Mouse (Mus musculus): ENCODE measurements at regions not wholly inside any gene's neighbourhood (a gene's known extent, or its start where the extent isn't known, plus 50 kb on each side); places are given as distances from the start of the nearest gene placed in this dataset.

DNA sequence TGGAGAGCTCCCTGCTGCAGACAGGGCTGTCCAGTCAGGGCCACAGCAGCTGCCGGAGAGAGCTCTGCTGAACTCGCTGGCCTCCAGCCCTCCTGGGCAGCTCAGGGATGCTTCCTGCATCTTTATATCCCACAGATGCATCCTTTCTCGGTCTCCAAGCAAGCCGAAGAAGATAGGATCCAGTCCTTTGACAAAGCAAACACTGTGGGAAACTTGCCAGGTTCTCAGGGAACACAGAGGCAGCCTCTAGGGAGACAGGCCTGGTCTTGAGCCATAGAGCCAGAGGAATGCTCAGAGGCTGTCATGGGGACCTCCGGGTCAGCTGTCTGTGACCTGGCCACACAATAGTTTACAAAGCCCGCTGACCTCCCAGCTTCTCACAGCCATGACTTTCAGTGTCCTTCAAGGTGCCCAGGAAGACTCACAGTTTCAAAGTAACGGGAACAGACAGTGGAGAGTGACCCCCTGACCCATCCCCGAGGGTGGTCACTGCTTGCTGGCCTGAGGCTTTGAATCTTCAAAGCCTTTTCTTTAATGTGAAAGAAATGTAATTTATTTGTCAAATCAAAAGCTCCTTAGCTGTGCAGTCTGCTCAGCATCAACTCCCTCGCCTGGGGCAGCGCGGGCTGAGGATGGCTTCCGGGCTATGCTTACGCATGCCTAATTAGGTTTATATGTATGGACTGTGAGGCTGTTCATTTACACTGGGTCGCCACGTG lies 157.8 kb upstream of the Lrfn2 start:
- no peaks in the 10 kb centered on the region for H3K36me3 ChIP-seq (ENCODE audit: insufficient read depth, low read length)
- no peak overlapping the region for H3K27ac ChIP-seq (ENCODE audit: low read length)
- ATAC-seq (ENCODE audit: low FRiP score, low TSS enrichment), result peak; percentile 43
- no peaks in the 10 kb centered on the region for H3K9me3 ChIP-seq (ENCODE audit: low read length)
- WGBS, result 45% methylated on average over 15 of the region's 15 CpGs
- H3K4me2 ChIP-seq (replicated peaks; ENCODE audit: low read depth, low read length), result no peak overlapping the region
- no peaks in the 10 kb centered on the region for H3K27me3 ChIP-seq (ENCODE audit: insufficient read depth, low read length)
- peaks cover 4% of the 10 kb centered on the region; the same call in 1 of the 2 replicates for H3K4me1 ChIP-seq (ENCODE audit: insufficient read depth, low read length)
- no peak overlapping the region for H3K4me3 ChIP-seq (ENCODE audit: low read length)
- H3K9ac ChIP-seq (replicated peaks; ENCODE audit: low read length), result no peak overlapping the region

DNA sequence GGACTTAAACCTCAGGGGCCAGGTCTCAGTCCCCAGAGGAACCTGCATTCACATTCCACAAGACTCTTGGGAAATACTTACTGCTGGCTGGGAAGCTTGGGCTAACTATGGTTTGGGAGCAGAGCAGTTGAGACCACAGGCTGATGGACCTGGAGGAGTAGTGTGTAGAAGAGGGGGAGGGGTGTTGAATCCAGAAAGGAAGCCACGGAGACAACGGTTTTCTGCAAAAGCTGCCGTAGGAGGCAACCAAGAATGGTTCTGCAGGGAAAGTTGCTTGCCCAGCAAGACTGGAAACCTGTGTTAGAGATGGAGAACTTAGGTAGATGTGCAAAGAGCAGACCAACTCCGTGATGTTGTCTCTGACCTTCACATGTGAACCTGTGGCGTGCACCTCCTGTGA lies 156.7 kb upstream of the Lrfn2 start:
- Histone ChIP-seq H3K9me3 (ENCODE audit: low read length) (no peaks in the 10 kb centered on the region), H3K4me1 (ENCODE audit: insufficient read depth, low read length) (peaks cover 4% of the 10 kb centered on the region; the same call in 1 of the 2 replicates), H3K36me3 (ENCODE audit: insufficient read depth, low read length) (no peaks in the 10 kb centered on the region), H3K9ac (replicated peaks; ENCODE audit: low read length) (no peak overlapping the region), H3K27me3 (ENCODE audit: insufficient read depth, low read length) (no peaks in the 10 kb centered on the region), H3K4me3 (ENCODE audit: low read length) (no peak overlapping the region), H3K4me2 (replicated peaks; ENCODE audit: low read depth, low read length) (no peak overlapping the region), H3K27ac (ENCODE audit: low read length) (no peak overlapping the region)
- no peak for ATAC-seq (ENCODE audit: low FRiP score, low TSS enrichment)
- WGBS, result 68% methylated on average over 5 of the region's 5 CpGs

DNA sequence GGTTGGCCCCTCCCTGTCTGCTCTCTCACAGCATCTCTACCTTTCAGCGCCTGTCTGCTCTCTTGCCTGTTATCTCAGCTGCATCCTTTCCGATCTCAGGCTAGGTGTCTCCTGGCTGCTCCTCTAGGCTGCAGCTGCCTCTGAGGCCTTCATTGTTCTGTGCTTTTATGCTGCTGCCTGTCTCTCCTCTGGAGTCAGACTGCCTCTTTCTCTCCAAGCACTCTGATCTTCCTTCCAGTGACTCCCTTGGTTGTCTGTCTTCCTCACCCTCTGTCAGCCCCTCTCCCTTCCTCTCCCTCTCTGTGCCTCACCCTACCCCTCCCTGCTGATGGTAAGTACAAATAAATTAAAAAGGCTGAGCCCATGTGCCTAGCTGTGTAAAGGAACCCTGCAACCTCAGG lies 155.7 kb upstream of the Lrfn2 start:
- no peak for ATAC-seq (ENCODE audit: low FRiP score, low TSS enrichment)
- Histone ChIP-seq H3K27me3 (ENCODE audit: insufficient read depth, low read length) (no peaks in the 10 kb centered on the region), H3K36me3 (ENCODE audit: insufficient read depth, low read length) (no peaks in the 10 kb centered on the region), H3K9ac (replicated peaks; ENCODE audit: low read length) (no peak overlapping the region), H3K27ac (ENCODE audit: low read length) (no peak overlapping the region), H3K9me3 (ENCODE audit: low read length) (no peaks in the 10 kb centered on the region), H3K4me1 (ENCODE audit: insufficient read depth, low read length) (peaks cover 4% of the 10 kb centered on the region; the same call in 1 of the 2 replicates), H3K4me2 (replicated peaks; ENCODE audit: low read depth, low read length) (no peak overlapping the region), H3K4me3 (ENCODE audit: low read length) (no peak overlapping the region)
- whole genome bisulfite sequencing, result 26% methylated on average over 2 of the region's 2 CpGs

DNA sequence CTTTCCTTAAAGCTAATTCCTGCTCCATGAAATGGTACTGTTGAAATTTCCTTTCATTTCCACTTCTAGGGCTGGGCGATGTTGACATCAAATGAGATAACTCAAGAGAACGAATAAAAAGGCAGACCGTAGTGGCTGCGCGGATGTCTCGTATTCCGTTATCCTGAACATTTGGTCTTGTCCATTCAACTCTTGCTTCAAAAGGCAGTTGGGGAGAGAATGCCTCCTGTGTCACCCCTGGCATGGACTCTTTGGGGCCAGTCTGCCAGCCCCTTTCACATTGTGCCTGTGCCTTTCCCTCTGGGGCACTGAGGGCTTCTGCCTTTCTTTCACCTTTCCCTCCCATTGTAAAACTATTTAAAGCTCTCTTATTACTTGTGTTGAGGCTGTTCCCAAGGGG lies 152.0 kb upstream of the Lrfn2 start:
- H3K4me2 ChIP-seq (replicated peaks; ENCODE audit: low read depth, low read length), result no peak overlapping the region
- no peak overlapping the region for H3K9ac ChIP-seq (replicated peaks; ENCODE audit: low read length)
- no peaks in the 10 kb centered on the region for H3K27me3 ChIP-seq (ENCODE audit: insufficient read depth, low read length)
- H3K27ac ChIP-seq (ENCODE audit: low read length), result no peak overlapping the region
- H3K36me3 ChIP-seq (ENCODE audit: insufficient read depth, low read length), result no peaks in the 10 kb centered on the region
- no peaks in the 10 kb centered on the region for H3K9me3 ChIP-seq (ENCODE audit: low read length)
- no peaks in the 10 kb centered on the region for H3K4me1 ChIP-seq (ENCODE audit: insufficient read depth, low read length)
- no peak for ATAC-seq (ENCODE audit: low FRiP score, low TSS enrichment)
- WGBS, result 88% methylated on average over 7 of the region's 7 CpGs
- no peak overlapping the region for H3K4me3 ChIP-seq (ENCODE audit: low read length)

DNA sequence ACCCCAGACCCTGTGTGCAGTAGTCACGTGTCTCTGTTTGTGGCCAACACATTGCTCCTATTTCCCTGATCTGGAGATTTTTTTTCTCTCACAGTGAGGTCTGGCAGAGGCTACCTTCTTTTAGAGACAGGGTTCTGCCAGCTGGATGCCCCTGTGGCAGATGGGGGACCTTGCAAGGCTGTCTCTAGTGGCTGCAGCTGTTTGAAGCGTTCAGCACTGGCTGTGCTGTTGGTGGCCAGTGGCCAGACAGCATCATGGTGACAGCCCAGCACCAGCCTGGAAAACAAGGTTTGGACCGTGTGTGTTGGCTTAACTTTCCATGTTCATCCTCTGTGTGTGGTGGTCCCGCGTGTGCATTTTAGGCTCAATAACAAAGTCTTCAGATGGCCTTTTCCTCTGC lies 147.8 kb upstream of the Lrfn2 start:
- no peaks in the 10 kb centered on the region for H3K9me3 ChIP-seq (ENCODE audit: low read length)
- no peak for ATAC-seq (ENCODE audit: low FRiP score, low TSS enrichment)
- H3K27ac ChIP-seq (ENCODE audit: low read length), result no peak overlapping the region

DNA sequence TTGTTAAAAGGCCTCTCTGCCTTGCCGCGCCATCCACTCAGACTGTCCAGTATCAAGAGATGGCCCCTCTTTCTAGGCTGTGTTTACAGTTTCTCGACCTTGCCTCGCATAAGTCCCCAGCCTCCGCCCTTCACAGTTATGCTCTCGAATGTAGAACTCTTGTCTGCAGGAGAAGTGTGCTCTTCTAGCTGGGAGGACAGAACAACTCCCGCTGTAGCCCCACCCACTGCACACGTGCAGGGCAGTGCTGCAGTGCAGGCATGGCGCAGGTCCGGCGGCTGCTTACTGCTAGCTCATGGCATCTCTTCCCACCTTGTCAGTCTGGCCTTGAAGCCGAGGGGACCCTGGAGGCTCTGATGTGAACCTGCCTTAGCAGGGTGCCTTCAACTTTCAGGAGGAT lies 145.7 kb upstream of the Lrfn2 start:
- Histone ChIP-seq H3K9ac (replicated peaks; ENCODE audit: low read length) (no peak overlapping the region), H3K27ac (ENCODE audit: low read length) (no peak overlapping the region), H3K4me2 (replicated peaks; ENCODE audit: low read depth, low read length) (no peak overlapping the region), H3K27me3 (ENCODE audit: insufficient read depth, low read length) (no peaks in the 10 kb centered on the region), H3K4me3 (ENCODE audit: low read length) (no peak overlapping the region), H3K9me3 (ENCODE audit: low read length) (no peaks in the 10 kb centered on the region), H3K36me3 (ENCODE audit: insufficient read depth, low read length) (no peaks in the 10 kb centered on the region), H3K4me1 (ENCODE audit: insufficient read depth, low read length) (no peaks in the 10 kb centered on the region)
- WGBS, result 73% methylated on average over 12 of the region's 12 CpGs
- ATAC-seq (ENCODE audit: low FRiP score, low TSS enrichment), result no peak

More for the DNA sequence above, 147.8 kb upstream of the Lrfn2 start:
- no peaks in the 10 kb centered on the region for H3K27me3 ChIP-seq (ENCODE audit: insufficient read depth, low read length)
- H3K4me2 ChIP-seq (replicated peaks; ENCODE audit: low read depth, low read length), result no peak overlapping the region
- no peak overlapping the region for H3K9ac ChIP-seq (replicated peaks; ENCODE audit: low read length)
- WGBS, result 77% methylated on average over 5 of the region's 5 CpGs
- H3K4me3 ChIP-seq (ENCODE audit: low read length), result no peak overlapping the region
- no peaks in the 10 kb centered on the region for H3K4me1 ChIP-seq (ENCODE audit: insufficient read depth, low read length)
- H3K36me3 ChIP-seq (ENCODE audit: insufficient read depth, low read length), result no peaks in the 10 kb centered on the region

DNA sequence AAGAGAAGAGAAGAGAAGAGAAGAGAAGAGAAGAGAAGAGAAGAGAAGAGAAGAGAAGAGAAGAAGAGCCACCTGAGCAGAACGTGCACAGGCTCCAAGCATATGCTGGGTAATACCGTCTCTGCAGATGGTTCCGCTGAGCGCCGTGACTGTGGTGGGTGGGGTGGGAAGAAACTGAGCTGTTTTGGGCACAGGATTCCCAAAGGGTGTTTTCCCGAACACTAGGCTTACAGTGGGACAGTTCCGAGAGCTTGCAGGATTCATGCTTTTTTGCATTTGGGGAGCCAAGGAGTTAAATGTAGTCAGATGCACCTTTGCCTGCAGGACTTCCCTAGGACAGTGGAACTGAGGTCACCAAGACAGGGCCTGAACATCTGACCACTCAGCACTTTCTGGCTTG lies 142.3 kb upstream of the Lrfn2 start:
- no peak overlapping the region for H3K4me2 ChIP-seq (replicated peaks; ENCODE audit: low read depth, low read length)
- ATAC-seq (ENCODE audit: low FRiP score, low TSS enrichment), result no peak
- no peak overlapping the region for H3K27ac ChIP-seq (ENCODE audit: low read length)
- WGBS, result 96% methylated on average over 7 of the region's 7 CpGs
- no peaks in the 10 kb centered on the region for H3K36me3 ChIP-seq (ENCODE audit: insufficient read depth, low read length)
- H3K4me3 ChIP-seq (ENCODE audit: low read length), result no peak overlapping the region
- no peaks in the 10 kb centered on the region for H3K4me1 ChIP-seq (ENCODE audit: insufficient read depth, low read length)
- H3K9me3 ChIP-seq (ENCODE audit: low read length), result no peaks in the 10 kb centered on the region
- no peak overlapping the region for H3K9ac ChIP-seq (replicated peaks; ENCODE audit: low read length)
- H3K27me3 ChIP-seq (ENCODE audit: insufficient read depth, low read length), result no peaks in the 10 kb centered on the region

DNA sequence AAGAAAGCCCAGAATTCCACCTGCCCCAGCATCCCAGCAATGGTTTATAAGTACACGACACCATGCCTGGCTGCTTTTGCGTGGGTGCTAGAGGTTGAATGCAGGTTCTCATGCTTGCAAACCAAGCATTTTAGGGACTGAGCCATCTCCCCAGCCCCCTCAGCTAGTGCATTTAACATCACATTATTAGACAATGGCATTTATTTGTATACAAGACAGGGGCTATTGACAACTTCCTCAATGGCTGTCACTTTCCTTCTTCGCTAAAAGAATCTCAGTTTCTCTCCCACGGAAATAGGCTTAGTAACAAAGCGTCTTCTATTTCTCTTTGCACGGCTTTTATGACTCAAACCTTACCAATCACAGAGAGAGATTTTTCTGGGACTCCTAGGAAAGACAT lies 141.7 kb upstream of the Lrfn2 start:
- no peak overlapping the region for H3K27ac ChIP-seq (ENCODE audit: low read length)
- no peak overlapping the region for H3K4me2 ChIP-seq (replicated peaks; ENCODE audit: low read depth, low read length)
- no peaks in the 10 kb centered on the region for H3K9me3 ChIP-seq (ENCODE audit: low read length)
- 76% methylated on average over 6 of the region's 6 CpGs for WGBS
- no peaks in the 10 kb centered on the region for H3K27me3 ChIP-seq (ENCODE audit: insufficient read depth, low read length)
- no peak for ATAC-seq (ENCODE audit: low FRiP score, low TSS enrichment)
- H3K9ac ChIP-seq (replicated peaks; ENCODE audit: low read length), result no peak overlapping the region
- H3K4me1 ChIP-seq (ENCODE audit: insufficient read depth, low read length), result no peaks in the 10 kb centered on the region
- no peak overlapping the region for H3K4me3 ChIP-seq (ENCODE audit: low read length)
- no peaks in the 10 kb centered on the region for H3K36me3 ChIP-seq (ENCODE audit: insufficient read depth, low read length)

DNA sequence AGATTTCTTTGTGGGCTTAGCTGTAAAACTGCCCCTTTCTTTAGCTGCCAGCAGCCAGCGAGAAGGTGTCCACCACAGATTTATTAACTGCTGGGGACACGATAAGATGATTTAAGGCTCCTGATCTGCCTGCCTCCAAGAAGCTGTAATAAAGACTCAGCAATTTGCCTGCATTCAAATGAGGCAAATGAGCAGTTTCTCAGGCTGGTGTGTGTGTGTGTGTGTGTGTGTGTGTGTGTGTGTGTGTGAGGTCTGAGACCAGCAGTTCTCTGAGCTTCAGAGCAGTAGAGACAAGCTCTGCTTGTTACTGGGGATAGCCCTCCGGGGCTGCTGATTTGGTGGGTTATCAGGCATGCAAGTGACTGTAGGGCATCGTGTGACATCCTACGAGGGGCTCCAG lies 139.2 kb upstream of the Lrfn2 start:
- Histone ChIP-seq H3K36me3 (ENCODE audit: insufficient read depth, low read length) (no peaks in the 10 kb centered on the region), H3K27me3 (ENCODE audit: insufficient read depth, low read length) (no peaks in the 10 kb centered on the region), H3K4me2 (replicated peaks; ENCODE audit: low read depth, low read length) (no peak overlapping the region), H3K4me1 (ENCODE audit: insufficient read depth, low read length) (no peaks in the 10 kb centered on the region), H3K27ac (ENCODE audit: low read length) (no peak overlapping the region), H3K9ac (replicated peaks; ENCODE audit: low read length) (no peak overlapping the region), H3K4me3 (ENCODE audit: low read length) (no peak overlapping the region), H3K9me3 (ENCODE audit: low read length) (no peaks in the 10 kb centered on the region)
- 19% methylated on average over 5 of the region's 5 CpGs for WGBS
- ATAC-seq (ENCODE audit: low FRiP score, low TSS enrichment), result no peak

DNA sequence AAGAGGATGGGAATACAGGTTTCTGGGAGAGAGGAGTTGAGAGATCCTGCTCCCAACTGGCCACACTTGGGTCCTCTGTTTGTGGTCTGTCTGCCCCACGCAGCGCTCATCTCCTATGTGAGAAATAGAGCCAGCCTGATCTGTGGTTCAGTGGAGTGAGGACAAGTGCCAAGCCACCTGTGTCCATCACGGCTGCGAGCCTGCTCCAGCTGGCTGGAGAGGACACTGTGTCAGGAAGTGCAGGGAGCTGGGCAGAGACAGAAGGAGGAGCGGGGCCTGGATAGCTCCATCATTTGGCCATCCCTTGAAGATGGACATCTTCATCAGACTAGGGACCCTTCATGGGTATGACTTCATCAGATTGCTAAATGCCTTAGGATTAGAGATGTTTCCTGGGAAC lies 136.4 kb upstream of the Lrfn2 start:
- no peak overlapping the region for H3K4me3 ChIP-seq (ENCODE audit: low read length)
- 73% methylated on average over 5 of the region's 5 CpGs for WGBS
- H3K4me1 ChIP-seq (ENCODE audit: insufficient read depth, low read length), result no peaks in the 10 kb centered on the region
- no peak overlapping the region for H3K4me2 ChIP-seq (replicated peaks; ENCODE audit: low read depth, low read length)
- no peak overlapping the region for H3K9ac ChIP-seq (replicated peaks; ENCODE audit: low read length)
- ATAC-seq (ENCODE audit: low FRiP score, low TSS enrichment), result no peak
- no peaks in the 10 kb centered on the region for H3K36me3 ChIP-seq (ENCODE audit: insufficient read depth, low read length)
- H3K9me3 ChIP-seq (ENCODE audit: low read length), result no peaks in the 10 kb centered on the region
- H3K27me3 ChIP-seq (ENCODE audit: insufficient read depth, low read length), result no peaks in the 10 kb centered on the region
- no peak overlapping the region for H3K27ac ChIP-seq (ENCODE audit: low read length)
